Mouse (Mus musculus) limb, embryonic 15.5 days (tissue): ENCODE measurements around the gene Prokr2. TPM values are rescaled to one million over a fixed set of nuclear protein-coding genes. Genes with fewer than 3 reads are reported as not detected.

ENCODE experiments used
- ATAC-seq: fragments of 200-750 bp; cut with Nextera tagmentation; 2 replicates; pipeline ENCODE4 v1.8.0; 2017; ENCODE audit warnings: low read depth, moderate TSS enrichment; ENCODE audit not compliant: insufficient number of reproducible peaks, low FRiP score, low TSS enrichment
- H3K27ac ChIP-seq: fragments of 300-500 bp; sonication (generic); 2 replicates; pipeline ENCODE4 v1.5.1; 2015; ENCODE audit warnings: moderate library complexity, mild to moderate bottlenecking, inconsistent platforms
- H3K27me3 ChIP-seq: fragments of 300-500 bp; sonication (generic); 2 replicates; pipeline ENCODE4 v1.6.1; 2015; ENCODE audit warnings: inconsistent platforms
- H3K36me3 ChIP-seq: fragments of 300-500 bp; sonication (generic); 2 replicates; pipeline ENCODE4 v1.6.1; 2015; ENCODE audit warnings: inconsistent platforms
- H3K4me1 ChIP-seq: fragments of 300-500 bp; sonication (generic); 2 replicates; pipeline ENCODE4 v1.6.1; 2015; ENCODE audit warnings: inconsistent platforms
- H3K4me2 ChIP-seq: fragments of 300-500 bp; sonication (generic); 2 replicates; pipeline ENCODE4 v1.6.1; 2015; ENCODE audit warnings: mild to moderate bottlenecking, inconsistent platforms
- H3K4me3 ChIP-seq: fragments of 300-500 bp; sonication (generic); 2 replicates; pipeline ENCODE4 v1.5.1; 2015; ENCODE audit warnings: mild to moderate bottlenecking, inconsistent platforms
- H3K9ac ChIP-seq: fragments of 300-500 bp; sonication (generic); 2 replicates; pipeline ENCODE4 v1.6.1; 2015; ENCODE audit warnings: inconsistent platforms
- H3K9me3 ChIP-seq: fragments of 300-500 bp; sonication (generic); 2 replicates; pipeline ENCODE4 v1.6.1; 2016; ENCODE audit warnings: inconsistent platforms
- WGBS: fragments of 180-500 bp; shearing (Covaris S2); methylation state at CpG from one replicate; pipeline ENCODE4 v1.1.7; 2015; 5-methylcytosine and 5-hydroxymethylcytosine counted together
- polyA plus RNA-seq: library from polyadenylated mRNA; unstranded; fragments of >200 nt; fragmentation: Nextera tagmentation; extraction: Ambion mirVana; gene quantifications from 2 replicates; pipeline ENCODE4 v1.2.1, GENCODE M21; 2015

The Prokr2 gene
- 2.4 and 4.2 TPM in 2 replicates for polyA plus RNA-seq

DNA sequence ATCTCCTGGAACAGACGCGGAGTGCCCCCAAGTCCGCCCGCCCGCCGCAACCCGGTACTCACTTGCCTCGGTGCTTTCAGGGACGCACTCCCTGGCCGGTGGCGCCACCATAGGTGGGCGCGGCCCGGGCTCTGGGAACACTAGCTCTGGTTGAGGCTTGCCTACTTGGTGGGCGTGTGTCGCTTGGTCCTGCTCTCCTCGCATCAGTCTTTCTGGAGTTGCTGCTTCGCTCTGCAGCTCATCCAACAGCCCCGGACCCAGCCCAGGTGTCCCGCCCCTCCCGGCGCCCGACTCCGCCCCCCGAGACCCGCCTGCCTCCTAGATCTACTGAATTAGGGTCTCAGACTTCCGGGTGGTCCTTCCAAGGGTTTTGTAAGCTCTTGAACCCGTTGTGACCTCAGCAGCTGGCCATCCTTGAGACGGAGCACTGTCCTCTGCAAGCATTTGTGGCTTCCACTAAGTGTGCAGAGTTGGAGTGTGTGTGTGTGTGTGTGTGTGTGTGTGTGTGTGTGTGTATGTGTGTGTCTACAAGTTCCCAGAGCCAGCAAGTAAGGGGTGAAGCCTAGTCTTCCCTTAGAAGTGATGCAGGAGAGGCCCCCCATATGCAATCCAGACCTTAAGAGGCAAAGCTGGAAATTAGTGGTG lies at the start of gene Prokr2:
TSS of gene Prokr2 (minus strand) at position 254 of the 645 bp plus-strand sequence.
- H3K4me3 ChIP-seq: peak within 1 kb of the TSS; percentile 48
- no peaks in the 10 kb centered on the region for H3K36me3 ChIP-seq
- H3K9ac ChIP-seq: peak within 1 kb of the TSS; percentile 18; the same call in 1 of the 2 replicates
- ATAC-seq: no peak
- H3K9me3 ChIP-seq: no peaks in the 10 kb centered on the region
- no peak within 1 kb of the TSS for H3K27ac ChIP-seq
- peaks cover 13% of the 10 kb centered on the region for H3K27me3 ChIP-seq
- peaks cover 14% of the 10 kb centered on the region for H3K4me1 ChIP-seq
- WGBS: under 1% methylated on average over 29 of the region's 29 CpGs
- H3K4me2 ChIP-seq: peak within 1 kb of the TSS; percentile 87

DNA sequence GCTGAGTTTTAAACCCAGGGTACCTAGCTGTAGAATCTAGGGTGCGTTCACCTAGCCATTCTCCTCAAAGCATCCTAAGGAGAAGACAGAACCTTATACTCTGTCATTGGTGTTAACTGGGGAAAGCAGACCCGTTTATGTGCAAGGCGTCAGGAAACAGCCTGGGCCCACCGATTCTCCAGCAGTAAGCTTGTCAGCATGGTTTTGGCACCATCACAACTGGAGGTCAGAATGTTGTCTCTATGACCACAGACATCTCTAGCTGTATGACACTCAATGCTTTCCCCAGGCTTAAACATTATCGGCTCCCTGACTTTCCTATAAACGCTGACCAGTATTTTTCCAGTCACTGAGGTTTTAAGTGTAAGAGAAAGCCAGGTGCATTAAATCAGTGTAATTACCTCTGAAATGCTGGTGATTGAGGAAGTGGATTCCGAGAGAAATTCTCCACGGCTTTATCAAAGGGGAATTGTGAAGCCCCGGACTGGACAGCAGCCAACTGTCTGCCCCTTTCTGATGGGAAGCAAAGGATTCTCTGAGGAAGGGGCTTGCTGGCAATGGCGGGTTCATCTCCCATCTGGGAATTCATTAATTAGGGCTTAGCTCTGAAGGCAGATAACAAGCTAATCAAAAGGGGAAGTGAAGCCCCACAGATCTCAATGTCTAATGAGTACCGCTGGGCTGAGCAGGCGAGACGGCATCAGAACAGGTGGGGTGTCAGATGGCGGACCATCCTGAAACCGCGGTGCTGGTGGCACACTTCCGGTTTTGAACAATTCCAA lies 42.1 kb upstream of the Prokr2 start:
- H3K27me3 ChIP-seq: no peaks in the 10 kb centered on the region
- no peak overlapping the region for H3K27ac ChIP-seq
- no peak overlapping the region for H3K4me3 ChIP-seq
- H3K9ac ChIP-seq: no peak overlapping the region
- H3K4me2 ChIP-seq: no peak overlapping the region
- no peaks in the 10 kb centered on the region for H3K9me3 ChIP-seq
- H3K36me3 ChIP-seq: no peaks in the 10 kb centered on the region
- no peak for ATAC-seq
- WGBS: 48% methylated on average over 17 of the region's 17 CpGs
- peaks cover 4% of the 10 kb centered on the region for H3K4me1 ChIP-seq

DNA sequence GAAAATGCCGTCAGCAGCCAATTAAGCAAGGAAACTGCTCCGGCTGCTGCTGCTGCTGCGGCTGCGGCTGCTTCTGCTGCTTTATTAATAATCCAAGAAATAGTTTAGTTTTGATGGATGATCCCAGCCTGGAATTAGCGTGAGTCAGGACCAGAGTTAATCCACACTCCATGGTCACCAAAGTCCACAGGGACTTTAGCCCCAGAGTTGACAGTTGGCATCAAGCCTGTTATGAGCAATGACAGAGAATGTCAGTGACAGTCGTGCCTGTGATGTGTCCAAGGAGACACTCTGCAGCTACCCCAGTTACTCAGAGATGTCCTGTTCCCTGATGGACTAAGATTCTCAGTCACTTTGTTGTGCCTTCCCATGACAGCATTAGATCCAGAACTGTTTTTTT lies 40.3 kb upstream of the Prokr2 start:
- ATAC-seq: no peak
- WGBS: 73% methylated on average over 6 of the region's 6 CpGs
- Histone ChIP-seq H3K4me1 (peaks cover 4% of the 10 kb centered on the region), H3K4me2 (no peak overlapping the region), H3K27me3 (no peaks in the 10 kb centered on the region), H3K9ac (no peak overlapping the region), H3K4me3 (no peak overlapping the region), H3K36me3 (no peaks in the 10 kb centered on the region), H3K9me3 (no peaks in the 10 kb centered on the region), H3K27ac (no peak overlapping the region)

DNA sequence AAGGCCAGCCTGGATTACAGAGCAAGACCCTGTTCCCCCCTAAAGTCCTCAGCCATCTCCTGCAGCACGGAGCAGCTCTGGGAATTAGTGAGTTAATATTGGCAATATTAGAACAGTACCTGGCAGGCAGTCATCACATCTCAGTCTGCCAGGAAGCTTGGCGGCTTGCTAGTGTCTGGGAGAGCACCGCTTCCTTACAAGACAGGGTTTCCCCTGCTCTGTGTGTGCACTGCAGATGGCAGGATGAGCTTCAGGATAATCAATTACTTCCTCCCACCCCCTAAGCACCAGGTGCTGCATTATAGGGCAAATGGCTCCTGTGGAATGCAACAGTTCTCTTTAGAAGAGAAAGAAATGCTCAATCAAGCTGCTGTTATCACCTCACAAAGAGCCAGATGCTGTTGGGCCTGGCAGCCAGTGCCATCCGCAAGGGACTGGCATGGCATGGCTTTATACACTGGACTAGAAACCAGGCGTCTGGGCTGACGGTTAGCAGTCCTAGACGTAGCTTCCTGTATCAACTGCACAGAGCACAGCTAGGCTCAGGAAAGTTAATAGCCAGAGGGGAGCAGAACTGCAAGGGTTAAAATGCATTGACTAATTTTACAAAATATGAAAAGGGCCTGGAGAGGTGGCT lies 38.3 kb upstream of the Prokr2 start:
- 55% methylated on average over 7 of the region's 7 CpGs for WGBS
- no peaks in the 10 kb centered on the region for H3K9me3 ChIP-seq
- H3K36me3 ChIP-seq: no peaks in the 10 kb centered on the region
- no peak for ATAC-seq
- H3K9ac ChIP-seq: no peak overlapping the region
- H3K4me3 ChIP-seq: no peak overlapping the region
- H3K27ac ChIP-seq: no peak overlapping the region
- H3K4me2 ChIP-seq: no peak overlapping the region
- no peaks in the 10 kb centered on the region for H3K27me3 ChIP-seq
- peaks cover 4% of the 10 kb centered on the region for H3K4me1 ChIP-seq

DNA sequence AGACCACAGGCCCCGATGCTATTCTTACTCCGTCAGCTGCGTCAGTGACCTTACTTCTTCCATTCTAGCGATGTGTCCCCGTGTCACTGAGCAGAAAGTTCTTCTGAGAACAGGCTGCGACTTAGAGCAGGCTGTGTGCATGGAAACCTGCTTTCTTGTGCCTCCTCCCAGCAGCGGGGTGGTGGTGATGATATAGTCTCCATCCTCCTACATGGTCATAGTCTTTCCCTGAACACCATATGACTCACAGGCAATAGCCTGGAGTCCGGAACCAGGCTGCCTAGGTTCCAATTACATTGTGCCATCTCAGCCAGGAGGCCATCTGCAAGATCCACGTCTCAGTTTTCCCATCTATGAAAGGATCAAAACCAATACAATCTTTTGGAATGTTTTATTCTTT lies 37.6 kb upstream of the Prokr2 start:
- no peaks in the 10 kb centered on the region for H3K27me3 ChIP-seq
- H3K9me3 ChIP-seq: no peaks in the 10 kb centered on the region
- no peak overlapping the region for H3K4me2 ChIP-seq
- H3K4me3 ChIP-seq: no peak overlapping the region
- H3K36me3 ChIP-seq: no peaks in the 10 kb centered on the region
- H3K4me1 ChIP-seq: peaks cover 4% of the 10 kb centered on the region
- WGBS: 85% methylated on average over 9 of the region's 9 CpGs
- ATAC-seq: no peak
- no peak overlapping the region for H3K27ac ChIP-seq
- H3K9ac ChIP-seq: no peak overlapping the region

DNA sequence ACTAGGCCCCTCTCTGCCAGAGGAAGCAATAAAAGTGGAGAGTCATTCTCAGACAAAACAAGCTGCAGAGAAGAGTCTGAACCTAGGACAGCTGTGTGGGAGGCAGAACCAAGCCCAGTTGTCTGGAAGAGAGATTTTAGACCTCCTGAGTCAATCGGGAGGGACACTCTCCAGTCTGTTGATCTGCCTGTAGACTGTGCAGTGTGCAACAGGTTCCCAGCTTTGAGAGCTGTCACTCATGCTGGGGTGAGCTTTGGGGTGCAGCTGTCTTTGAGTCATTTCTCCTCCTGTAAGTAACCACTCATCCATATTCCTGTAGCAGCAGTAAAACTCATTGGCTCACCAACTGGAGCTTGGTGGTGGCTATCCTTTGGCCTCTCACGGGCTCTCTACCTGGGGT lies 33.2 kb upstream of the Prokr2 start:
- no peak overlapping the region for H3K4me3 ChIP-seq
- no peaks in the 10 kb centered on the region for H3K4me1 ChIP-seq
- H3K4me2 ChIP-seq: no peak overlapping the region
- H3K9me3 ChIP-seq: no peaks in the 10 kb centered on the region
- H3K27ac ChIP-seq: no peak overlapping the region
- H3K36me3 ChIP-seq: no peaks in the 10 kb centered on the region
- H3K27me3 ChIP-seq: no peaks in the 10 kb centered on the region
- ATAC-seq: no peak
- H3K9ac ChIP-seq: no peak overlapping the region
- WGBS: 72% methylated on average over 2 of the region's 2 CpGs

DNA sequence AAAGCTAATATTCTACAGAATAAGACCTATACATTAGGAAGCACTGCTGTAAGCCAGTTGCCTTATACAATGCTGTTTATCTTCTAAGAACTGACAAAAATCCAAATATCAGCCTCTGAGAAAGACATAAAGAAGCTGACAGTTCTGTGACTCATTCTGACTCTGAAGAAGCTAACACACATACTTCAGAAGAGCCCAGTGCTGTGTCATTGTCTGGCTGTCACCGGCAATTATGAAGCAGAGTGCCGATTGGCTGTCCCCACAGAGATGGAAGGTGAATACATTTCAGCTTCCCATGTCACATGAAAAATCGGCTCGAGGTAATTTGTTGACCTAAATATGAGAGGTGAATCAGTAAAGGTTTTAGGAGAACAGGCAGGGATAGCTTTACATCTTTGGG lies 24.9 kb upstream of the Prokr2 start:
- no peak overlapping the region for H3K4me3 ChIP-seq
- H3K36me3 ChIP-seq: no peaks in the 10 kb centered on the region
- 90% methylated on average over 4 of the region's 4 CpGs for WGBS
- no peaks in the 10 kb centered on the region for H3K9me3 ChIP-seq
- H3K9ac ChIP-seq: no peak overlapping the region
- no peak for ATAC-seq
- H3K27me3 ChIP-seq: no peaks in the 10 kb centered on the region
- no peak overlapping the region for H3K27ac ChIP-seq
- H3K4me1 ChIP-seq: no peaks in the 10 kb centered on the region
- no peak overlapping the region for H3K4me2 ChIP-seq

DNA sequence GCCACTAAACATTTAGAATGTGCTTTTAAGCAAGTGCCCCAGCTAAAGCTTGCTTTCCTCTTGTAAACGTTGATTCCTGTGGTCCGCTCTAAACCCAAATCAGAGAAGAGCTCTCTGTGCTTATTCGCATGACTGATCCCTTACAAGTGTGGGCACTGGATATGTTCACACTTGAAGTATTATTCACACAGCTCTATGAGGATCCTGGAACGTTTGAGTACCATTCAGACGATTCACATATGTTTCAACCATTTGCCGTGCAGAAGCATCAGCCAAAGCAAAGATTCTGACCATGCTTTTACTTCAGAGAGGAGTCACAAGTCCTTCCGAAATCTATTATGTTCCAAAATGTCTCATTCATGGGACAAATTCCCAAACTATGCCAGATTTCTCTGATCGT lies 12.9 kb upstream of the Prokr2 start:
- no peak overlapping the region for H3K4me3 ChIP-seq
- no peak overlapping the region for H3K4me2 ChIP-seq
- 74% methylated on average over 8 of the region's 8 CpGs for WGBS
- H3K4me1 ChIP-seq: peaks cover 3% of the 10 kb centered on the region; the same call in 1 of the 2 replicates
- no peaks in the 10 kb centered on the region for H3K36me3 ChIP-seq
- no peak overlapping the region for H3K27ac ChIP-seq
- H3K9me3 ChIP-seq: peaks cover 10% of the 10 kb centered on the region; the same call in 1 of the 2 replicates
- no peak overlapping the region for H3K9ac ChIP-seq
- ATAC-seq: no peak
- H3K27me3 ChIP-seq: no peaks in the 10 kb centered on the region

DNA sequence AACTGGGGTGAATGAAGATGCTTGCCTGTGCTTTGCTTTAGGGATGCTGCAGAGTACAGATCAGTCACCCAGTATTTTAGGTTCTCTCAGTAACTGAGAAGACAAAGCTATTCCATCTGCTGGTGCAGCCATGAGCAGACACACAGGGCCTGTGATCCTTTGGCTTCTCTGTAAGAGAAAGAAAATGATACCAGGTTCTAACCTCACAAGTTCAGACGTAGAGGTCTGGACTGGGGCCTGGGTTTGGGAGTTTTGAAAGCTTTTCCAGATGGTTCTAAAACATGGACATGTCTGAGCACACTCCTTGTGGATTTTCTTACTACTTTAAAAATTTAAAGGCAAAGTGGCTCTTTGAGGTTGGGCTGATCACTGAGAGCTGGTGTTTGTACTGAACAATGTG lies 10.5 kb upstream of the Prokr2 start:
- H3K27ac ChIP-seq: peak overlapping the region; percentile 71

DNA sequence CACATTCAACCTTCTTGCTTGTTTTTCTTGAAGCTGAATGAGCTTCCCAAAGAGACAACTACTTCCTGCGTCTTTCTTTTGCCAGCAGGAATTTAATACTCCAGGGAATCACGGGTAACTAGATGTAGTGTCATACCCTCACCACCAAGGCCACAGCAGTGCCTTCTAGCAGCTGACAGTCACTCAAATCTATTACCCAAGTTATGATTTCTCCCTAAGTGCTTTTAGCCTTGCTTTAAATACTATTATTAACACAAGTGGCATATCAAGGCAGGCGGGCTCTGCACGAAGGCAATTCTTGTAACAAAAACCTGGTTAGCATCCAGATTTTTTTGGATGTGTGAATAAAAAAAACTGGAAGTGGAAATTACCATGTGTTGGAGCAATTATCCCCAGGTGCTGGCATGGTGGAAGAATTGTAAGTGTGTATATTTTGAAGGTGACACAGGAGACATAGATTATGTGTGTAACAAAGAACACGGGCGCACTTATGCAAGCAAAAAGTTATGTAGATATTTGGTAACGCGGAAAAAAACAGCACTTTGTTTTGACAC lies 5.4 kb upstream of the Prokr2 start:
- H3K27ac ChIP-seq: no peak overlapping the region

More for the DNA sequence above, 10.5 kb upstream of the Prokr2 start:
- peak; percentile 61; the same call in 1 of the 2 replicates for ATAC-seq
- H3K4me2 ChIP-seq: no peak overlapping the region
- no peak overlapping the region for H3K4me3 ChIP-seq
- H3K36me3 ChIP-seq: no peaks in the 10 kb centered on the region
- no peaks in the 10 kb centered on the region for H3K27me3 ChIP-seq
- peaks cover 3% of the 10 kb centered on the region; the same call in 1 of the 2 replicates for H3K4me1 ChIP-seq
- 12% methylated on average over 1 of the region's 1 CpGs for WGBS
- H3K9me3 ChIP-seq: peaks cover 10% of the 10 kb centered on the region; the same call in 1 of the 2 replicates
- no peak overlapping the region for H3K9ac ChIP-seq

DNA sequence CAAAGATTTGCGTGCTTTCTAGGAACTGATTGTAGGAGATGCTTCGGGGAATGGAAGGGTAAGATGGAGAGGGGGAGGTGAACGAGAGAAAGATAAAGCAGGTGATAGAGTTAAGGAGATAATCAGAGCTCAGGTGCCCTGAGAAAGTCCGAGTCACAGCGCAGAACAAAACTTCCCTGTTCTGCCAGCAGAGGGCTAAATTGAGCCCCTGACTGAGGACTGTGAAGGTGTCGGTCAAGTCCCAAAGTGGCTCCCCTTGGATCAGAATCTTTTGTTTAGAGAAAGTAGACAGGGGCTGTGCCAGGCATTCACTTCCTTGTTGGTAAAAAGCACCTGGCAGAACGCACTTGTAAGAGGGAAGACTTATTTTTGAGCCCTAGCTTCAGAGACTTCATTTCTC lies 4.3 kb upstream of the Prokr2 start:
- 22% methylated on average over 7 of the region's 7 CpGs for WGBS
- Histone ChIP-seq H3K4me1 (peaks cover 9% of the 10 kb centered on the region), H3K27ac (no peak overlapping the region), H3K4me3 (no peak overlapping the region), H3K9me3 (no peaks in the 10 kb centered on the region), H3K36me3 (no peaks in the 10 kb centered on the region), H3K27me3 (peaks cover 8% of the 10 kb centered on the region), H3K9ac (no peak overlapping the region), H3K4me2 (no peak overlapping the region)
- no peak for ATAC-seq

More for the DNA sequence above, 5.4 kb upstream of the Prokr2 start:
- Histone ChIP-seq H3K4me1 (peaks cover 3% of the 10 kb centered on the region; the same call in 1 of the 2 replicates), H3K36me3 (no peaks in the 10 kb centered on the region), H3K9ac (no peak overlapping the region), H3K4me3 (no peak overlapping the region), H3K4me2 (no peak overlapping the region), H3K27me3 (no peaks in the 10 kb centered on the region), H3K9me3 (no peaks in the 10 kb centered on the region)
- ATAC-seq: no peak
- WGBS: 67% methylated on average over 8 of the region's 8 CpGs
